Mouse (Mus musculus) retina, postnatal 1 day (tissue): ENCODE results near the gene P2rx4.
"Not testable (repeated sequence)": the region's sequence is repeated elsewhere in the genome, so short reads cannot be mapped to it uniquely, and the experiment has no call there.

ENCODE experiments used
- DNase-seq: peaks from one replicate; pipeline ENCODE4 v3.0.0-alpha.2; 2012

Gene P2rx4

GRCm38 (mm10) chr5:122707276-122708181 is at the start of gene P2rx4:
Gene P2rx4, plus strand, starts transcription at chr5:122707544.
- peak; percentile 93 for DNase-seq

- no peak for DNase-seq
Observed at GRCm38 (mm10) chr5:122662501-122662900, 44.8 kb upstream of the P2rx4 start.

DNA sequence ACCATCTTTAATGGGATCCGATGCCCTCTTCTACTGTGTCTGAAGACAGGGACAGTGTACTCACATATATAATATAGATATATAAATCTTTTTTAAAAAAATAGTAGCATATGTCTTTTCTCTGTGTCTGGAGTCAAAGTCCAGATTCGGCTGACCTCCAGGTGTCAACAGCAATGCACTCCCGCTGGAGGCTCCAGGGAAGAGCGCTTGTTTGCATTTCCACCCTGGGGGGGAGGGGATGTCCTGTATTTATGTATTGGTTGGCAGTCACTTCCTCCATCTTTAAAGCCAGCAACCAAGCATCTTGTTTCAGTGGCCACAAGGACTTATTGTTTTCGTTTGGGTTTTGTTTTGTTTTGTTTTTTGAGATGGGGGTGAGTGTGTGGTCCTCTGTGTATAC is 42.3 kb upstream of the P2rx4 start:
- no peak for DNase-seq

DNA sequence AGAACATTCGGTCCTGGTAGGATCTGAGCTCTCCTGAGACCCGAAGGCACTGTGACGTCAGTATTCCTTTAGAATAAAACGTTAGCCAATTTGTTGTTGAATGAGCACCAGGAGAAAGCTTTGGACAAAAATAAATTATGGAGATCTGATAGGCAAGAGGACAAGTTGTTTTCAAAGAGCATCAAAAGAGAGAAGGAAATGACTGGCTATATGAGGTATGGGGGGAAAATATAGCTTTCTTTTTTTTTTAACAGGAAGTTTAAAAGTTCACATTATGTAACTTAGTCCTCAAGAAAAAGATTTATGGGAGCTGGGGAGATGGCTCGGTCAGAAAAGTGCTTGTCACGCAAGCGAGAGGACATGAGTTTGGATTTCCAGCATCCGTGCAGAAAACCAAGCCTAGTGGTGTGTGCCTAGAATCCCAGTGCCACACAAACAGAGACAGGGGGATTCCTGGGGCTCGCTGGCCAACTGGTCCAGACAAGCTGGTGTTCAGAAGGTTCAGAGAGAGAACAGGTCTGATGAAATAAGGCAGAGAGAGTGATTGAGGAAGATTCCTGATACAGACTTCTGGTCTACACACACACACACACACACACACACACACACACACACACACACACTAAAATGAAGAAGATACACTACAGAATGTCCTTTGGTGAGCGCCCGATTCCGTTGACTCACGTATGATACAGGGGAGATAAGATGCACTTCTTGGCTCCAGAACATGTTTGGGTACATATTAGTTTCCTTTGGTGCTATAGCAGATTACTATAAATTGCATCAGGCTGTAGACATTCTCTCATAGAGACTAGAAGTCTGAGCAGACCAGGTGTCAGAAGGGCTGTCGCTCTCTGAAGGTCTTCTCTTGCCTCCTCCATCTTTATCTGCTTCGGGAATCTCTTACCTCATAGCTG is 38.1 kb upstream of the P2rx4 start:
- DNase-seq: no peak

- not testable (repeated sequence) for DNase-seq
Observed at GRCm38 (mm10) chr5:122671641-122672040, 35.7 kb upstream of the P2rx4 start.

DNA sequence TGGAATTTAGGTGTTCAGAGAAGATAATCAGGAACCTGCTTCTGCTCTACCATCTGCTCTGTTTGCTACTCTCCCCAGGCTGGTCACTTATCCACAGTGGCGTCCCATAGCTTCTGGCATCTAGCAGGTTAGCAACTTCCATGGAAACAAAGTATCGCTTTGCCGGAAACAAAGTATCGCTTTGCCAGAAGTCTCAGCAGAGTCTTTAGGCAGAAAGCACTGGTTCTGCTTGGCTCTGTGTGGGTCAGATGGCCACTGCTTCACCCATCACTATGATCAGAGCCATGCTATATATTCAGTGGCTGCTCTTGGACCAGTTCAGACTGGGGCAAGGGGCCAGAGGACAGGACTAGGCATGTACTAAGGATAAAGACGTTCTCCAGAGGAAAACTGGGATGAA is 35.0 kb upstream of the P2rx4 start:
- no peak for DNase-seq

DNA sequence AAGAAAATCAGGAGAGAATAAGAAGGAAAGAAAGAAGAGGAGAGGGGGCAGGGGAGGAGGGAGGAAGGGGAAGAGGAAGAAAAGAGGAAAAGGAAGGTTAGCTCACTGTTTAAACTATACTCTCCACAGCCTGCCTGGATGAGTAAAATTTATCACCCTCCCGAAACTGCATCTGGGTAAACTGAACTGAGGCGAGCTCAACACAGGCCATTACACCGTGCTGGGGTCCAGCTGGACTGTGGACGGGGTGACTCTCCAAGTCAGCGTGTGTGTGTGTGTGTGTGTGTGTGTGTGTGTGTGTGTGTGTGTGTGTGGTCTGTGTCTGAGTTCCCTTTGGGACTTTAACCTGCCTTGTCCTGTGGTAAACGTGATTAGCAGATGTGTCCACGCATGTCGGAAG is 31.3 kb upstream of the P2rx4 start:
- DNase-seq: no peak

DNA sequence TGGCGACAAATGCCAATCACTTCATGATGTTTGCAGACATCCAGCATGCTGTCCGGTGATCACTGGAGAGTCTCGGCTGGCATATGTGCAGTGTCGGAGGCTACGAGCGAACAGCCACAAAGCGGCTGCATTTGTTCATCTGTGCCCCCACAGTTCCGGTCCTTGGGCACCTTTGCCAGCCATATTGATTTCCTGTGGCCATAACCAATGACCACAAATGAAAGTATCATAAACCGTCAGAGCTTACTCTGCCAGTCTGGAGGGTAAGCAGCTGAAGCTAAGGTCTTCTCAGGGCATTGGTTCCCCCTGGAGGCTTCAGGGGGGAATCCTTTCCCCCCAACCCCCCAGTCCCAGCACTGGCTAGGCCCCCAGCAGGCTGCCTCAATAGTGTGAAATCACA is 29.4 kb upstream of the P2rx4 start:
- no peak for DNase-seq

- DNase-seq: no peak
Observed at GRCm38 (mm10) chr5:122679881-122680280, 27.5 kb upstream of the P2rx4 start.

DNA sequence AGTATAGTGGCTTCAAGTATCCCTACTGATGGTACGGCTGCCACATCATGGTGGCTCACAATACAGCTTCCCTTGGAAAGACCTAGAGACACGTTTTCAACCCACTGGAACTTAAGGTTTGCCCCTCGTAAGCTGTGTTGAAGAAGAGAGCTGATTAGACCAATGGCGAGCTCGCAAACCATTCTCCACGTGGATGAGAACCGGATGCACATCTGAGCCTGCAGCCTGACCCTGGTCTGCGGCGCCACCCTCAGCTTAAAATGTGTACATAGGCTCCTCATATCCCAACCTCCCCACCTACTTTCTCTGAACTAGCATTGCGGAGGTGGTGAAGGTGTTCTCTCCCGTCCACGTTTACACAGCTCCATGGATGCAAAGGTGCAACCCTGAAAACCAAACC is 26.1 kb upstream of the P2rx4 start:
- no peak for DNase-seq

- DNase-seq: no peak
Observed at GRCm38 (mm10) chr5:122683926-122684325, 23.4 kb upstream of the P2rx4 start.

- no peak for DNase-seq
Observed at GRCm38 (mm10) chr5:122687391-122687790, 20.0 kb upstream of the P2rx4 start.

- DNase-seq: no peak
Observed at GRCm38 (mm10) chr5:122689153-122689552, 18.2 kb upstream of the P2rx4 start.

GRCm38 (mm10) chr5:122690486-122690885 is 16.9 kb upstream of the P2rx4 start:
- DNase-seq: no peak

DNA sequence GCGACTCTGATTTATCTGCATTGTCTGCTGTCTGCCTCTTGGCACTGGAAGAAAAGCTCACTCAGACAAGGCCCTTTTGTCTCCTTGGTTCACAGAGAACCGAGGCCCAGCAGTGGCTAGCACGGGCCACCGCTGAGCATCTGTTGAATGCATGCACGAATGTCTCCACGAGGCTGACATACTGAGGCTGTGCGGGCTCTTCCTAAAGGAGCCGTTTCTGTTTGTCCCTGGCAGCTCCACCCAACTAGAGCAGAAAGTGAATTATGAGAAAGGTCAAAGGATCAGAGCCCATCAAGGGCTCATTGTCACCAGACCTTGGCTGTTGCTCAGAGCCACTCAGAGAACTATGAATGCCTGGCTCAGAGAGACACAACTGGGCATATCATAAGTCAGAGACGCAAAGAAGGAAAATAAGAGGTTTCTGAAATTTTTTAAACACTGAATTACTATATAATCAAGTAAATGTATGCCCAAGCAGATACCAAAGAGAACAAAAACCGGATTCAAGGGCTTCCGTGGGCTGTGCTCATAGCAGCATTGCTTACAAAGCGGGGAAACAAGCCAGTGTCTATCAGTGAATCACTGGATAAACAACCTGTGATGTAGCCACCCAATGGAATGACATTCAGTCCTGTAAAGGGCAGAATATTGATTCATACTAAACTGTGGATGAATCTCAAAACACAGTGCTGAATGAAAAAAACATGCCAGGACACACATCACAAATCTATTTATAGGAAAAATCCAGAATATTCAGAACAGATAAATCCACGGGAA is 13.7 kb upstream of the P2rx4 start:
- DNase-seq: peak; percentile 89

- no peak for DNase-seq
Observed at GRCm38 (mm10) chr5:122695516-122695915, 11.8 kb upstream of the P2rx4 start.

DNA sequence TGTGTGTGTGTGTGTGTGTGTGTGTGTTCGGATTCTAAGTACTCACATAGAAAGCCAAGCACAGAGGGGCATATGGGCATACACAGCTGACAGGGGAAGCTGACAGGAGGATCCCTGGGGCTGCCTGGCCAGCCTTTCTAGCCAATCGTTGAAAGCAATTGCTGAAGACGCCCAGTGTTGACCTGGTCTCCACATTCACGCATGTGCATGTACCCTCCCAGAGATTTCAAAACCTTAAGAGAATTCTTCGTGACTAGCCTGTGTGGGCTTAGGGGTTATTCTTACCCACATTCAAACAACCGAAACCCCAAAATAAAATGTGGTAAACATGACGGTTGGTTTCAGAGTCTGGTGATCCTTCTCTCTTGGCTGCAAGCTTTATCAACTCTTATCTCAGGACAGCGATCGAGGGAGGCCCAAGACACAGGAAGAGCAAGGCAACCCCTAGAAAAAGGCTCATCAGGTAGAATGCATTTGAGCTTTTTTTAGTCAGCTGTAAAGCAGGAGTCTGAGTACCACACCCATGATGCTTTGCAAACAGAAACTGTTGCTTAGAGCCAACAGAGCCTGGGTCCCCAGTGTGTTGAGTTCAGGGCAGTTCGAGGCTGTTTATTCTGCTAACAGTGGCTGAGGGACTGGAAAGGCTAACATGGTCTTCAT is 9.2 kb upstream of the P2rx4 start:
- no peak for DNase-seq

DNA sequence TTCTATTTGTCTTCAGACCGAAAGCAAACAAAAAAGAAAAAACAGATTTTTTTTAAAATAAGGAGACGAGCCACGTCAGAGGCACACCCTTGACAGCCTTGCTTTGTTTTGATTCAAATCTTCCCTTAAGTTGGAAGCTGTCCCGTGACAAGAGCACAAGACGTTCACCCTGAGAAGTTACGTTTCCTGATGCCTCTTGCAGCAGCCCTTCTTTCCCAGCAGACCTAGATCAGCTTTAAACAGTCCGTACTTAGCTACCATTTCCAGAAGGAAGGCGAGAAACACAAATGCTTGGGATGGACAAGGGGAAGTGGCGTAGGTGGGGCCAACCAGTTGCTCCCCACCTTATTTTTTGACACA is 8.7 kb upstream of the P2rx4 start:
- DNase-seq: no peak

DNA sequence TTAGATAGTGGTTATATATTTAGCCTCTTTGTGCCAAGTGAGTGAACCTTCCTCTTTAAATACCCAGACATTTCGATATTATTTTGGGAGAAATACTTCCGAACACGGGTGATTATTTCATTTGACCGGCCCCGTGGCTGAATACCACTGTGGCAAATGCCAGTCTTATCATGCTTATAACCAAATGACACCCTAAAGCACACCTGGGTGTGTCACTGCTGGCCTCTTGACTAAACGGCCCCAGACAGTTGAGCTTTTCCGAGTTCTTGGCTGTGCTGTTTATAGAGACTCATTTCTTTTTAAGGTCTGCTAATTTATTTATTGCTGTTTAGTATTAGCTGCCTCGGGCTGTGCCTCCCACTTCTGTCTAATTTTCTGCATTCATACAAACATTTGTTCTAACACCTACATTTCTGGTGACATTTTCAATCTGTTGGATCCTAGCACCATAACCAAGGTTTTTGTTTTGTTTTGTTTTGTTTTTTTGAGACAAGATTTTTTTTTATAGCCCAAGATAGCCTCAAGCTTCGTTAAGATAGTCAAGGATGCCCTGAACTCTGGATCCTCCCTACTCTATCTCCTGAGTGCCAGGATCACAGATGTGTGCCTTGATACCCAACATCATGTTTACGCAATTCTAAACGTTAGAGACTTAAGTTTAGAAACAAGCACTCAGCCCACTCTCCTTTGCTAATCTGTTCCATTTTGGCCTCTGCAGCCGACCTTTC is 7.1 kb upstream of the P2rx4 start:
- no peak for DNase-seq

- peak; percentile 25 for DNase-seq
Observed at GRCm38 (mm10) chr5:122700837-122701212, 6.5 kb upstream of the P2rx4 start.

DNA sequence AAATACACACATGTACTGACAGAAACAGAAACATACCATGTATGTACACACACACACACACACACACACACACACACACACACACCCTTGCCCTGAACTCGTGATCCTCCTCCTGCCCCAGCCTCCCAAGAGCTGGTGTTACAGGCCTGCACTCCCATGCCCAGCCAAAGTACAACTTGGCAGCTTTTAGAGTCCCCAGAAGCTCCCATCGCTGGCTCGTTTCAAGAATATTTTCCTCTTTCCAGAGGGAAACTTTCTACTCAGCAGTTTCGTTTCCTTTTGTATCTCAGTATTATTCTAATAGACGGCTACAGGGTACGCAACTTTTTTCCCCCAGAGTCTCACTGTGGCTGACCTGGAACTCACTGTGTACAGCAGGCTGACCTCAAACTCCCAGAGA is 5.2 kb upstream of the P2rx4 start:
- DNase-seq: no peak

GRCm38 (mm10) chr5:122703574-122703973 is 3.8 kb upstream of the P2rx4 start:
- no peak for DNase-seq
